Mouse (Mus musculus): ENCODE data around the gene Vmn1r231. TPM values are rescaled to one million over a fixed set of nuclear protein-coding genes. Genes with fewer than 3 reads are reported as not detected.

Gene Vmn1r231
- not detected in 2 replicates for polyA plus RNA-seq (2012; rRNA removed)

DNA sequence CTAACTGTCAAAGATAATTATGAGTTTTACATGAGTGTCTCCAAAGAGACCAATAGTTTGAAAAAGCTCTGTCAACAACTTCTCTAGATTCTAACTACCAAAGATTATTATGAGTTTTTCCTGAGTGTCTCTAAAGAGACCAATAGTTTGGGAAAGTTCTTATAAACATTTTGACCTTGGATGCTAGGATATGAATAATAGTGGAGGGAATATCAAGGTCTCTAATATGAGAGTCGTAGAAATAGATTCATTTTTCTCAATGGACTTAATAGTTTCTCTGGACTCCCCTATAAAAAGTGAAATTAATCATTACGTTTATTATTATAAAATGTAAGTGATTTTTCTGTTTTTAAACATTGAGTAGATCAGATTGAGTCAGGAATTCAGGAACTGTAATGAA lies at the start of gene Vmn1r231:
Gene Vmn1r231 (minus strand): TSS at position 101 of the 400 bp plus-strand sequence.

GRCm38 (mm10) chr17:20944985-20945891 lies 40.3 kb upstream of the Vmn1r231 start, which contains the start of gene Ppp2r1a:
Gene Ppp2r1a (plus strand): TSS chr17:20945311.

GRCm38 (mm10) chr17:20919614-20920013 lies 14.7 kb upstream of the Vmn1r231 start, which contains the start of gene Vmn1r232:
Gene Vmn1r232 (minus strand): TSS chr17:20919714.

DNA sequence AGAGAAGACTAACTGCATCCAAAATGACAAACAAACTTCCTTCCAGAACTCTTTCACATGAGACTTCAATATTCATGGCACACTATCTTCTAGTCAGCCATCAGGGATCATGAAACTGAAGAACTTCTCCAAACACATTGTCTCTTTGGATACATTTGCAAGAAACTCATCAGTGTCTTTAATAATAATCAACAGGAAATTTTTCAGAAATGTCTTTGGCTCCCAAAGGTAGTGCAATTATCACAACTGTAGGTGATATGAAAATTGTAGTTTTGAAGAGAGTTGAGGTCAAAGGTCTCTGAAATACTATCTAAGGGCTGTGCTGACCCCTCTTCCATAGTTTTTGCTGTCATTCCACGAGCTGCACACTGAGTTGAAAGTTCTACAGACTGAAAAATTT lies 64.7 kb downstream of the Vmn1r231 start, which contains the start of gene Vmn1r230:
Gene Vmn1r230 (plus strand): TSS at position 301 of the 400 bp plus-strand sequence.

Other genes with a start within 250 kb of the Vmn1r231 start
- not detected in 2 replicates for gene Vmn1r226, start 222.2 kb downstream of the Vmn1r231 start, polyA plus RNA-seq (2012; rRNA removed)
- gene Vmn1r227, start 175.2 kb downstream of the Vmn1r231 start, polyA plus RNA-seq (2012; rRNA removed): not detected in 2 replicates
- not detected in 2 replicates for gene Vmn1r228, start 118.9 kb downstream of the Vmn1r231 start, polyA plus RNA-seq (2012; rRNA removed)
- not detected in 2 replicates for gene Vmn1r229, start 93.5 kb downstream of the Vmn1r231 start, polyA plus RNA-seq (2012; rRNA removed)
- not detected in 2 replicates for gene Vmn1r230, start 64.6 kb downstream of the Vmn1r231 start, polyA plus RNA-seq (2012; rRNA removed)
- gene Vmn1r232, start 14.6 kb upstream of the Vmn1r231 start, polyA plus RNA-seq (2012; rRNA removed): not detected in 2 replicates
- gene Ppp2r1a, start 40.2 kb upstream of the Vmn1r231 start, polyA plus RNA-seq (2012; rRNA removed): 75.5 and 93.1 TPM in 2 replicates
- gene Vmn1r233, start 91.4 kb upstream of the Vmn1r231 start, polyA plus RNA-seq (2012; rRNA removed): not detected in 2 replicates
- 0.15 and 0.23 TPM in 2 replicates for gene Zfp160, start 103.8 kb upstream of the Vmn1r231 start, polyA plus RNA-seq (2012; rRNA removed)

All from stomach, adult 2 months (tissue).